Mouse (Mus musculus) lung, postnatal 0 days (tissue): ENCODE measurements around the gene Pum1.

Experiments used
- CTCF ChIP-seq: IDR thresholded peaks from 2 replicates; pipeline ENCODE4 v1.5.1; 2016; ENCODE audit warnings: antibody characterized with exemption, mild to moderate bottlenecking
- EP300 ChIP-seq: IDR thresholded peaks from 2 replicates; pipeline ENCODE4 v1.6.1; 2016; ENCODE audit warnings: antibody characterized with exemption, mild to moderate bottlenecking, control low read depth

GRCm38 (mm10) chr4:130794771-130795170, 131.7 kb downstream of the Pum1 start:
- TF ChIP-seq CTCF: no peak
- TF ChIP-seq EP300: no peak
